Mouse (Mus musculus) forebrain, embryonic 11.5 days (tissue): Measurements from ENCODE around the gene Mrpl24. TPM values are rescaled to one million over a fixed set of nuclear protein-coding genes. Genes with fewer than 3 reads are reported as not detected.
"Not testable (repeated sequence)": the region's sequence is repeated elsewhere in the genome, so short reads cannot be mapped to it uniquely, and the experiment has no call there.

ENCODE experiments used
- ATAC-seq: fragments of 200-750 bp; cut with Nextera tagmentation; replicated peaks from 2 replicates; pipeline ENCODE4 v1.8.0; 2017; ENCODE audit warnings: moderate TSS enrichment; ENCODE audit not compliant: low FRiP score
- DNase-seq: peaks from one replicate; pipeline ENCODE4 v3.0.0-alpha.2; 2017; ENCODE audit warnings: low spot score
- H3K27ac ChIP-seq: fragments of 300-500 bp; sonication (generic); 2 replicates; pipeline ENCODE4 v1.5.1; 2014; ENCODE audit warnings: low read depth, low read length
- H3K27me3 ChIP-seq: fragments of 300-500 bp; sonication (generic); 2 replicates; pipeline ENCODE4 v1.6.1; 2014; ENCODE audit warnings: mild to moderate bottlenecking, low read length, mixed read lengths; ENCODE audit not compliant: control insufficient read depth, insufficient read depth
- H3K36me3 ChIP-seq: fragments of 300-500 bp; sonication (generic); 2 replicates; pipeline ENCODE4 v1.6.1; 2014; ENCODE audit warnings: mild to moderate bottlenecking, low read length, moderate library complexity, mixed read lengths; ENCODE audit not compliant: control insufficient read depth, insufficient read depth
- H3K4me1 ChIP-seq: fragments of 300-500 bp; sonication (generic); replicated peaks from 2 replicates; pipeline ENCODE4 v1.6.1; 2014; ENCODE audit warnings: low read length, mixed read lengths; ENCODE audit not compliant: control insufficient read depth, insufficient read depth
- H3K4me2 ChIP-seq: fragments of 300-500 bp; sonication (generic); 2 replicates; pipeline ENCODE4 v1.6.1; 2014; ENCODE audit warnings: low read depth, mild to moderate bottlenecking, low read length, moderate library complexity, mixed read lengths; ENCODE audit not compliant: severe bottlenecking
- H3K4me3 ChIP-seq: fragments of 300-500 bp; sonication (generic); 2 replicates; pipeline ENCODE4 v1.5.1; 2014; ENCODE audit warnings: low read depth, low read length
- H3K9ac ChIP-seq: fragments of 300-500 bp; sonication (generic); 2 replicates; pipeline ENCODE4 v1.6.1; 2014; ENCODE audit warnings: low read length
- H3K9me3 ChIP-seq: fragments of 300-500 bp; sonication (generic); 2 replicates; pipeline ENCODE4 v1.6.1; 2016; ENCODE audit warnings: low read length, mixed read lengths; ENCODE audit not compliant: control insufficient read depth
- WGBS: fragments of 180-500 bp; shearing (Covaris S2); extraction: QIAGEN DNeasy Blood & Tissue Kit; methylation state at CpG from one replicate; pipeline ENCODE4 v1.1.7; 2014; 5-methylcytosine and 5-hydroxymethylcytosine counted together
- polyA plus RNA-seq: library from polyadenylated mRNA; unstranded; fragments of >200 nt; fragmentation: Nextera tagmentation; extraction: Ambion mirVana; gene quantifications from 2 replicates; pipeline ENCODE4 v1.2.1, GENCODE M21; 2014

Mrpl24 gene
- polyA plus RNA-seq, 1 experiment from 2014 or later = 74.5 TPM

DNA sequence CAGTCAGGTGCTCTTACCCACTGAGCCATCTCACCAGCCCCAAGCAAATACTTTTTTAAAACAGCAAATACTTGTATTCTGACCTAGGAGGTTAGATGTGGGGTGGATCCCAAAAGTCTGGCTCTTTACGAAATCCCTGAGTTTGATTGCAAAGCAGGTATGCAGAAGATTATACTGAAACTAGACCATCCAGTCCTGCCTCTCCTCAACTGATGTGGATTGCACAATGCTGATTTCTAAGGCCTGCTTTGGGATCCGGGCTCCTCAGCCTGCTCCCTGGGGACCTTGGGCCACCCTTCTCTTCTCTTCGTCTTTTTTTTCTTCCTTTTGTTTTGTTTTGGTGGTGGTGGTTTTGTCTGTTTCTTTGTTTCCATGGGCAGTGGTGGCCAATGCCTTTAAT is 27.8 kb upstream of the Mrpl24 start:
- Histone ChIP-seq H3K4me2 (no peak overlapping the region), H3K4me3 (no peak overlapping the region), H3K27me3 (no peaks in the 10 kb centered on the region), H3K9me3 (no peaks in the 10 kb centered on the region; the same call in 1 of the 2 replicates), H3K9ac (no peak overlapping the region), H3K4me1 (no peaks in the 10 kb centered on the region), H3K27ac (no peak overlapping the region), H3K36me3 (no peaks in the 10 kb centered on the region)
- DNase-seq = no peak
- WGBS = 43% methylated on average over 3 of the region's 3 CpGs
- ATAC-seq = no peak

- ATAC-seq (no peak), DNase-seq (no peak)
- Histone ChIP-seq H3K27me3 (no peaks in the 10 kb centered on the region), H3K4me1 (no peaks in the 10 kb centered on the region), H3K9me3 (no peaks in the 10 kb centered on the region), H3K4me3 (no peak overlapping the region), H3K4me2 (no peak overlapping the region), H3K36me3 (no peaks in the 10 kb centered on the region), H3K9ac (no peak overlapping the region), H3K27ac (no peak overlapping the region)
- 69% methylated on average over 3 of the region's 3 CpGs for WGBS
Measured at GRCm38 (mm10) chr3:87893367-87893905, 25.9 kb upstream of the Mrpl24 start.

DNA sequence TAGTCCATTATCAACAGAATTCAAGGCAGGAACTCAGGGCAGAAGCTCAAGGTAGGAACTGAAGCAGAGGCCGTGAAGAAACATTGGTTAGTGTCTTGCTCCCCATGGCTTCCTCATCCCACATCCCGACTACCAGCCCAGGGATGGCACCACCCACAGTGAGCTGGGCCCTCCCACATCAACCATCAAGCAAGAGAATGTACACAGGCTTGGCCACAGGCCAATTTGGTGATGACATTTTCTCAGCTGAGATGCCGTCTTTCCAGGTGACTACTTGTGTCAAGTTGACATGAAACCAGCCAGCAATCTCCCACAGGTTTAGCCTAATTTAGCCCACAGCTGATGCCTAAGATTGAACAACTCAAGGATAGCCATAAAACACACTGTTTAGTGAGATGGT is 20.0 kb upstream of the Mrpl24 start:
- H3K4me3 ChIP-seq = no peak overlapping the region
- WGBS = 82% methylated on average over 3 of the region's 3 CpGs

DNA sequence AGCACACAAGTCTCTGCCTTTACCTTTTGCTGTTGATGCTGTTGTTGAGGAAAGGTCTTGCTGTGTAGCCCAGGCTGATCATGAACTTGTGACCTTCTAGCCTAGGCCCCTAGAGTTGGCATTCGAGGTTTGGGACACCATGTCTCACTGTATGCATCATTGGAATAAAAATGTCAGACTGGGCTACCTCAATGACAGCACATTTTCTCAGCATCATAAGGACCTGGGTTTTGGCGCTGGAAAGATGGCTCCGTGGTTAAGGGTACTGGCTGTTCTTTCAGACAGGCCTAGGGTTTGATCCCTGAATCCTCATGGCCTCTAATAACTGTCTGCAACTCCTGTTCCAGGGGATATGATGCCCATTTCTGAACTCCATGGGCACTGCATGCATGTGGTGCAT is 19.5 kb upstream of the Mrpl24 start:
- H3K9ac ChIP-seq = no peak overlapping the region
- ATAC-seq (no peak), DNase-seq (no peak)
- H3K4me1 ChIP-seq = no peaks in the 10 kb centered on the region
- H3K9me3 ChIP-seq = no peaks in the 10 kb centered on the region
- H3K27me3 ChIP-seq = no peaks in the 10 kb centered on the region
- 84% methylated on average over 3 of the region's 3 CpGs for WGBS
- no peaks in the 10 kb centered on the region for H3K36me3 ChIP-seq
- no peak overlapping the region for H3K27ac ChIP-seq
- no peak overlapping the region for H3K4me3 ChIP-seq
- no peak overlapping the region for H3K4me2 ChIP-seq

More for the DNA sequence above, 20.0 kb upstream of the Mrpl24 start:
- no peak overlapping the region for H3K4me2 ChIP-seq
- H3K4me1 ChIP-seq = no peaks in the 10 kb centered on the region
- no peaks in the 10 kb centered on the region for H3K27me3 ChIP-seq
- no peaks in the 10 kb centered on the region for H3K36me3 ChIP-seq
- H3K27ac ChIP-seq = no peak overlapping the region
- H3K9ac ChIP-seq = no peak overlapping the region
- H3K9me3 ChIP-seq = no peaks in the 10 kb centered on the region
- DNase-seq = no peak
- ATAC-seq = no peak

DNA sequence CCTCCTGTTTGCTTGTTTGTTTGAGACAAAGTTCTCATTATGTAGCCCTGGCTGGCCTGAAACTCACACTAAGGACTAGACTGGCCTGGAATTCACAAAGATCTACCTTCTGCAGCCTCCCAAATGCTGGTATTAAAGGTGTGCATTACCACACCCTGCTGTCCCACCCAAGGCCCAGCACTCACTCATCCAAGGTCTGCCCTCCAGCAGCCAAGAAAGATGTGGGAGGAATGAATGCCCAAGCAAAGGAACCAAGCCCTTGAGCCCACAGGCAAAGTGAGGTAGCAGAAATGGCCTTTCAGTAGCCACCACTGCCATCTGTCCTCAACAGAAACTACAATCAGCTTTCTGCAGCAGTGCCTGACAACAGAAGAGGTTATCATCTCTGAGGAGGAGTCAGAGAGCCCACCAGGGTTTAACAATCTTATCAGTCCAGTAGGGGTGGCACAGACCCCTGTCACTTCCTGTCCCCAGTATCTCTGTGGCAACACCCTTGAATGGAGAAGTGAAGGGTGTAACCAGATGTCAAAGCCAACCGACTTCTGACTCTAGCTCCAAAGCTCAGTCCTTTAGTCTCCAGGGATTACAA is 18.2 kb upstream of the Mrpl24 start:
- no peak for DNase-seq

GRCm38 (mm10) chr3:87901959-87902358 is 17.3 kb upstream of the Mrpl24 start:
- not testable (repeated sequence) for ATAC-seq, H3K4me1 ChIP-seq, H3K4me3 ChIP-seq, H3K9me3 ChIP-seq, H3K27ac ChIP-seq, H3K27me3 ChIP-seq, H3K36me3 ChIP-seq, H3K4me2 ChIP-seq, DNase-seq, H3K9ac ChIP-seq
- WGBS = 93% methylated on average over 5 of the region's 6 CpGs

More for the DNA sequence above, 18.2 kb upstream of the Mrpl24 start:
- Histone ChIP-seq H3K36me3 (no peaks in the 10 kb centered on the region), H3K4me2 (no peak overlapping the region), H3K4me1 (no peaks in the 10 kb centered on the region), H3K27me3 (no peaks in the 10 kb centered on the region), H3K27ac (no peak overlapping the region), H3K4me3 (no peak overlapping the region), H3K9ac (no peak overlapping the region), H3K9me3 (no peaks in the 10 kb centered on the region)
- ATAC-seq = no peak
- 76% methylated on average over 1 of the region's 1 CpGs for WGBS

GRCm38 (mm10) chr3:87903821-87904220 is 15.5 kb upstream of the Mrpl24 start:
- Histone ChIP-seq H3K9me3 (no peaks in the 10 kb centered on the region), H3K9ac (no peak overlapping the region), H3K4me1 (peaks cover 10% of the 10 kb centered on the region), H3K27ac (no peak overlapping the region), H3K27me3 (no peaks in the 10 kb centered on the region), H3K4me3 (no peak overlapping the region), H3K4me2 (no peak overlapping the region), H3K36me3 (no peaks in the 10 kb centered on the region)
- ATAC-seq (no peak), DNase-seq (no peak)
- 55% methylated on average over 5 of the region's 5 CpGs for WGBS

- ATAC-seq = peak; percentile 94
- under 1% methylated on average over 54 of the region's 57 CpGs for WGBS
Measured at GRCm38 (mm10) chr3:87905880-87906485, 13.3 kb upstream of the Mrpl24 start, which contains the start of gene Hdgf. Hdgf (plus strand) TSS chr3:87906321.

GRCm38 (mm10) chr3:87906601-87906980 is 12.7 kb upstream of the Mrpl24 start:
- peak; percentile 77 for DNase-seq
- WGBS = 0% methylated on average over 41 of the region's 47 CpGs
- H3K9me3 ChIP-seq = no peaks in the 10 kb centered on the region
- H3K9ac ChIP-seq = peak overlapping the region; percentile 99
- peak overlapping the region; percentile 89 for H3K27ac ChIP-seq
- no peaks in the 10 kb centered on the region for H3K36me3 ChIP-seq
- H3K4me3 ChIP-seq = peak overlapping the region; percentile 99
- peak overlapping the region; percentile 78 for H3K4me2 ChIP-seq
- ATAC-seq = peak; percentile 34
- no peaks in the 10 kb centered on the region for H3K27me3 ChIP-seq
- H3K4me1 ChIP-seq = peaks cover 22% of the 10 kb centered on the region

More at GRCm38 (mm10) chr3:87905880-87906485, 13.3 kb upstream of the Mrpl24 start, which contains the start of gene Hdgf:
- Histone ChIP-seq H3K36me3 (no peaks in the 10 kb centered on the region), H3K4me1 (peaks cover 22% of the 10 kb centered on the region), H3K9me3 (no peaks in the 10 kb centered on the region), H3K27ac (peak within 1 kb of the TSS; percentile 89), H3K4me2 (peak within 1 kb of the TSS; percentile 78), H3K27me3 (no peaks in the 10 kb centered on the region), H3K4me3 (peak within 1 kb of the TSS; percentile 99), H3K9ac (peak within 1 kb of the TSS; percentile 99)
- peak; percentile 99 for DNase-seq
